ENCODE assay signal across 29 mouse cellular contexts in the genomic region with DNA sequence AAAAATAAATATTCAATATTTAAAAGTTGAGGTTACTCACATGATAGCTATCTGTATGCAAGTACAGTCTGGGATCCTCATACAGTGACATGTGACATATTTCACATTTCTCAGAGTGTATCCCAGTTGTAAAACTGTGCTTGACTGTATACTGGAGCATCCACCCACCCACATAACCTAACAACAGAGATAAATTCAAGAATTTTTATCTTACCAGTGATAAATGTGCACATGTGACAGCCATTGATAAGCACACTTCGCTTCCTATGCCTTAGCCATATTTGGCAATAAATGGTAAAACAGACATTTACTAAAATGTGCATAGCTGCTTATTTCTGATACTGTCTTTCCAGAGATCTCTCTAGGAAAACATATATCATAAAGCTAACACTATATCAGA.
DNase-seq lines count a peak whose midpoint lies in the region; ATAC-seq and TF ChIP-seq lines count a peak whose summit lies in the region.
"Had no signal": no experiment of that assay in that cellular context is flagged by ENCODE, and none has a peak within 500 bp of the region (broad histone marks: within the 10 kb centered on the region; RNA-seq: fewer than 3 reads in every experiment).

No protein-coding gene starts in this region.

- H3K4me3 ChIP-seq in MEL (ENCODE audit: control insufficient read depth in 1 of 2, insufficient read depth in 1 of 2, low read depth in 2 of 2, low read length in 2 of 2) = no peak overlapping the region
- no peak overlapping the region for H3K4me3 ChIP-seq in liver, embryonic 12.5 days
- H3K4me3 ChIP-seq in liver, postnatal 0 days (ENCODE audit: low read depth, low read length) = no peak overlapping the region
- H3K4me3 ChIP-seq in forebrain, postnatal 0 days (ENCODE audit: low read depth, low read length) = no peak overlapping the region
- no peak overlapping the region for H3K4me3 ChIP-seq in midbrain, embryonic 15.5 days
- H3K4me3 ChIP-seq: embryonic facial prominence, embryonic 13.5 days; heart, adult 2 months; heart, embryonic 13.5 days; kidney, embryonic 15.5 days; left cerebral cortex, adult 2 months; limb, embryonic 12.5 days; midbrain, embryonic 10.5 days; neural tube, embryonic 13.5 days had no signal

- H3K9me3 ChIP-seq in MEL (replicated peaks; ENCODE audit: insufficient read depth, low read length) = no peaks in the 10 kb centered on the region
- H3K9me3 ChIP-seq in liver, embryonic 12.5 days (replicated peaks) = no peaks in the 10 kb centered on the region
- H3K9me3 ChIP-seq in liver, postnatal 0 days (ENCODE audit: low read length) = no peaks in the 10 kb centered on the region
- H3K9me3 ChIP-seq in forebrain, postnatal 0 days (ENCODE audit: low read length) = no peaks in the 10 kb centered on the region
- no peaks in the 10 kb centered on the region for H3K9me3 ChIP-seq in midbrain, embryonic 15.5 days
- H3K9me3 ChIP-seq: embryonic facial prominence, embryonic 13.5 days; heart, embryonic 13.5 days; kidney, embryonic 15.5 days; limb, embryonic 12.5 days; midbrain, embryonic 10.5 days; neural tube, embryonic 13.5 days had no signal

- TF ChIP-seq EP300 in MEL (IDR thresholded peaks at IDR 0.05; ENCODE audit: low read depth in 1 of 2, low read length in 2 of 2) = peak; percentile 97 to 98
- TF ChIP-seq EP300 in liver, postnatal 0 days (IDR thresholded peaks at IDR 0.05; ENCODE audit: low read depth) = peak; percentile 52

- no peaks in the 10 kb centered on the region for H3K79me2 ChIP-seq in MEL (ENCODE audit: control insufficient read depth, insufficient read depth, low read length, poor library complexity)

- H3K36me3 ChIP-seq in MEL (ENCODE audit: control insufficient read depth in 1 of 2, insufficient read depth in 2 of 2, low read length in 2 of 2) = peaks cover 0 to 59% of the 10 kb centered on the region in 2 experiments; a peak in 2 of 4 replicates
- no peaks in the 10 kb centered on the region for H3K36me3 ChIP-seq in liver, embryonic 12.5 days
- H3K36me3 ChIP-seq in liver, postnatal 0 days (replicated peaks; ENCODE audit: insufficient read depth, low read length) = no peaks in the 10 kb centered on the region
- H3K36me3 ChIP-seq in forebrain, postnatal 0 days (ENCODE audit: insufficient read depth) = no peaks in the 10 kb centered on the region
- no peaks in the 10 kb centered on the region for H3K36me3 ChIP-seq in midbrain, embryonic 15.5 days (replicated peaks)
- H3K36me3 ChIP-seq: embryonic facial prominence, embryonic 13.5 days; heart, embryonic 13.5 days; kidney, embryonic 15.5 days; limb, embryonic 12.5 days; midbrain, embryonic 10.5 days; neural tube, embryonic 13.5 days had no signal

- H3K4me2 ChIP-seq in liver, embryonic 12.5 days = peak overlapping the region; percentile 45
- 0 out of 2 replicates have a peak overlapping the region, but pooled peaks have one; percentile 18 for H3K4me2 ChIP-seq in liver, postnatal 0 days (ENCODE audit: low read depth, low read length)
- no peak overlapping the region for H3K4me2 ChIP-seq in forebrain, postnatal 0 days (ENCODE audit: low read depth)
- H3K4me2 ChIP-seq in midbrain, embryonic 15.5 days = no peak overlapping the region
- H3K4me2 ChIP-seq: embryonic facial prominence, embryonic 13.5 days; heart, embryonic 13.5 days; hindbrain, embryonic 14.5 days; kidney, embryonic 15.5 days; limb, embryonic 12.5 days; neural tube, embryonic 13.5 days had no signal

- 17% methylated on average over 1 of the region's 1 CpGs for WGBS in liver, embryonic 12.5 days (ENCODE audit: insufficient replicate concordance)
- WGBS in liver, postnatal 0 days (ENCODE audit: insufficient replicate concordance) = 55% methylated on average over 1 of the region's 1 CpGs
- WGBS in forebrain, postnatal 0 days = 91% methylated on average over 1 of the region's 1 CpGs
- 98% methylated on average over 1 of the region's 1 CpGs for WGBS in midbrain, embryonic 15.5 days

- no peak overlapping the region for H3K9ac ChIP-seq in MEL (ENCODE audit: control insufficient read depth, low read depth, low read length, poor library complexity, severe bottlenecking)
- H3K9ac ChIP-seq in liver, embryonic 12.5 days = no peak overlapping the region
- no peak overlapping the region for H3K9ac ChIP-seq in liver, postnatal 0 days (replicated peaks)
- no peak overlapping the region for H3K9ac ChIP-seq in forebrain, postnatal 0 days
- H3K9ac ChIP-seq in midbrain, embryonic 15.5 days = no peak overlapping the region
- H3K9ac ChIP-seq: embryonic facial prominence, embryonic 13.5 days; heart, embryonic 13.5 days; hindbrain, embryonic 14.5 days; kidney, embryonic 15.5 days; limb, embryonic 12.5 days; neural tube, embryonic 13.5 days had no signal

- H3K4me1 ChIP-seq in MEL (ENCODE audit: control insufficient read depth in 1 of 2, insufficient read depth in 2 of 2, low read length in 2 of 2) = peaks cover 42 to 57% of the 10 kb centered on the region in 2 experiments
- peaks cover 72% of the 10 kb centered on the region for H3K4me1 ChIP-seq in liver, embryonic 12.5 days
- peaks cover 6% of the 10 kb centered on the region; the same call in 1 of the 2 replicates for H3K4me1 ChIP-seq in liver, postnatal 0 days (ENCODE audit: insufficient read depth)
- H3K4me1 ChIP-seq in forebrain, postnatal 0 days (ENCODE audit: insufficient read depth) = no peaks in the 10 kb centered on the region
- H3K4me1 ChIP-seq in midbrain, embryonic 15.5 days = no peaks in the 10 kb centered on the region
- H3K4me1 ChIP-seq: embryonic facial prominence, embryonic 13.5 days; kidney, embryonic 15.5 days; midbrain, embryonic 10.5 days; neural tube, embryonic 13.5 days had no signal

- no peak for TF ChIP-seq RAD21 in MEL (IDR thresholded peaks at IDR 0.05; ENCODE audit: low read depth, low read length)

- ATAC-seq in liver, embryonic 12.5 days = peak; percentile 79
- ATAC-seq in liver, postnatal 0 days = no peak
- ATAC-seq in forebrain, postnatal 0 days = no peak
- no peak for ATAC-seq in midbrain, embryonic 15.5 days (replicated peaks)
- ATAC-seq: inflammation-experienced regulatory T-cells, adult 6 months; lung, postnatal 0 days had no signal

- H3K27ac ChIP-seq in MEL (ENCODE audit: control insufficient read depth, low read depth, low read length) = peak overlapping the region; percentile 46
- peak overlapping the region; percentile 71; the same call in 1 of the 2 replicates for H3K27ac ChIP-seq in liver, embryonic 12.5 days
- H3K27ac ChIP-seq in liver, postnatal 0 days (ENCODE audit: low read depth) = no peak overlapping the region
- H3K27ac ChIP-seq in forebrain, postnatal 0 days (ENCODE audit: low read depth, low read length) = no peak overlapping the region
- H3K27ac ChIP-seq in midbrain, embryonic 15.5 days = no peak overlapping the region
- H3K27ac ChIP-seq: embryonic facial prominence, embryonic 13.5 days; heart, adult 2 months; heart, embryonic 13.5 days; hindbrain, embryonic 14.5 days; kidney, embryonic 15.5 days; left cerebral cortex, adult 2 months; limb, embryonic 12.5 days; midbrain, embryonic 10.5 days; neural tube, embryonic 13.5 days had no signal

- no peak for TF ChIP-seq CTCF in MEL (IDR thresholded peaks at IDR 0.05 in 2 of 3, conservative IDR thresholded peaks at IDR 0.05 in 1 of 3; ENCODE audit: control insufficient read depth in 1 of 3, insufficient read depth in 1 of 3, low read depth in 2 of 3, low read length in 3 of 3, poor library complexity in 1 of 3, severe bottlenecking in 1 of 3)
- no peak for TF ChIP-seq CTCF in liver, postnatal 0 days (IDR thresholded peaks at IDR 0.05; ENCODE audit: low read depth)
- no peak for TF ChIP-seq CTCF in forebrain, postnatal 0 days (IDR thresholded peaks at IDR 0.05; ENCODE audit: low read depth)

- DNase-seq in 416B (ENCODE audit: low read depth) (peak; percentile 28), MEL (ENCODE audit: low read depth, low spot score) (peak; percentile 76)
- no peak for DNase-seq in liver, postnatal 0 days
- no peak for DNase-seq in embryo, embryonic 11 days
- no peak for DNase-seq in forebrain, postnatal 0 days
- DNase-seq: adrenal gland, adult 8-10 months; B cell, adult 2 months; cerebellum, adult 11 months; cerebellum, adult 9-10 months; cerebellum, postnatal 36 days; gastrocnemius, postnatal 25 days; heart, adult 2 months; heart, postnatal 10 days; kidney, adult 11 months; kidney, postnatal 25 days; lung, adult 18-20 months; lung, postnatal 4 days had no signal

- no peaks in the 10 kb centered on the region for H3K27me3 ChIP-seq in MEL (ENCODE audit: control insufficient read depth in 1 of 2, insufficient read depth in 2 of 2, low read length in 2 of 2)
- H3K27me3 ChIP-seq in liver, embryonic 12.5 days (replicated peaks) = no peaks in the 10 kb centered on the region
- no peaks in the 10 kb centered on the region for H3K27me3 ChIP-seq in liver, postnatal 0 days (ENCODE audit: insufficient read depth, low read length)
- no peaks in the 10 kb centered on the region for H3K27me3 ChIP-seq in forebrain, postnatal 0 days (ENCODE audit: insufficient read depth, low read length)
- no peaks in the 10 kb centered on the region for H3K27me3 ChIP-seq in midbrain, embryonic 15.5 days (replicated peaks)
- H3K27me3 ChIP-seq: embryonic facial prominence, embryonic 13.5 days; heart, embryonic 13.5 days; kidney, embryonic 15.5 days; limb, embryonic 12.5 days; neural tube, embryonic 13.5 days had no signal

- TF ChIP-seq POLR2A in MEL (IDR thresholded peaks at IDR 0.05; ENCODE audit: control insufficient read depth in 1 of 2, insufficient read depth in 1 of 2, low read depth in 1 of 2, low read length in 2 of 2, poor library complexity in 1 of 2) = no peak

TF ChIP-seq in MEL, 35 proteins besides CTCF, POLR2A, EP300 and RAD21 (continues in another document):
- TF ChIP-seq ELF1 (IDR thresholded peaks at IDR 0.05; ENCODE audit: low read depth, low read length) (0 out of 2 replicates have a peak, but pooled peaks have one; percentile 36), GATA1 (IDR thresholded peaks at IDR 0.05; ENCODE audit: low read depth, low read length) (peak; percentile 99), TAL1 (IDR thresholded peaks at IDR 0.05; ENCODE audit: low read length) (peak; percentile 67), USF1 (IDR thresholded peaks at IDR 0.05; ENCODE audit: low read depth, low read length) (peak; percentile 91), SIN3A (IDR thresholded peaks at IDR 0.05; ENCODE audit: low read length) (peak; percentile 89), MYC (IDR thresholded peaks at IDR 0.05; ENCODE audit: low read depth, low read length) (peak; percentile 79; the same call in 1 of the 2 replicates), MAZ (IDR thresholded peaks at IDR 0.05; ENCODE audit: low read depth, low read length) (no peak), BHLHE40 (IDR thresholded peaks at IDR 0.05; ENCODE audit: borderline replicate concordance, low read depth, low read length) (peak; percentile 98), ZC3H11A (IDR thresholded peaks at IDR 0.05; ENCODE audit: low read depth, low read length) (peak; percentile 51; the same call in 1 of the 2 replicates), MXI1 (IDR thresholded peaks at IDR 0.05; ENCODE audit: low read depth, low read length) (peak; percentile 84), KAT2A (conservative IDR thresholded peaks at IDR 0.05; ENCODE audit: low read depth, low read length) (peak; percentile 53), NRF1 (IDR thresholded peaks at IDR 0.05; ENCODE audit: insufficient read depth, low read depth, low read length, poor library complexity, severe bottlenecking) (no peak; the same call in 1 of the 2 replicates)

Comparison
In these comparisons a context has a peak if more than half of its experiments do, and no peak if none do; other contexts are left out.
1. H3K27ac ChIP-seq: peak in MEL (single experiment) and liver, embryonic 12.5 days (single experiment); none in liver, postnatal 0 days (single experiment), forebrain, postnatal 0 days (single experiment) and midbrain, embryonic 15.5 days (single experiment).
2. DNase-seq: peak in 416B (single experiment) and MEL (single experiment); none in liver, postnatal 0 days (single experiment), embryo, embryonic 11 days (single experiment) and forebrain, postnatal 0 days (single experiment).
3. H3K4me2 ChIP-seq: peak in liver, embryonic 12.5 days (single experiment) and liver, postnatal 0 days (single experiment); none in forebrain, postnatal 0 days (single experiment) and midbrain, embryonic 15.5 days (single experiment).